Mouse (Mus musculus): ENCODE data around the gene Pigc. TPM values are rescaled to one million over a fixed set of nuclear protein-coding genes. Genes with fewer than 3 reads are reported as not detected.

Pigc gene
- polyA plus RNA-seq, 1 experiment from 2014 or later, result 42.2 TPM

DNA sequence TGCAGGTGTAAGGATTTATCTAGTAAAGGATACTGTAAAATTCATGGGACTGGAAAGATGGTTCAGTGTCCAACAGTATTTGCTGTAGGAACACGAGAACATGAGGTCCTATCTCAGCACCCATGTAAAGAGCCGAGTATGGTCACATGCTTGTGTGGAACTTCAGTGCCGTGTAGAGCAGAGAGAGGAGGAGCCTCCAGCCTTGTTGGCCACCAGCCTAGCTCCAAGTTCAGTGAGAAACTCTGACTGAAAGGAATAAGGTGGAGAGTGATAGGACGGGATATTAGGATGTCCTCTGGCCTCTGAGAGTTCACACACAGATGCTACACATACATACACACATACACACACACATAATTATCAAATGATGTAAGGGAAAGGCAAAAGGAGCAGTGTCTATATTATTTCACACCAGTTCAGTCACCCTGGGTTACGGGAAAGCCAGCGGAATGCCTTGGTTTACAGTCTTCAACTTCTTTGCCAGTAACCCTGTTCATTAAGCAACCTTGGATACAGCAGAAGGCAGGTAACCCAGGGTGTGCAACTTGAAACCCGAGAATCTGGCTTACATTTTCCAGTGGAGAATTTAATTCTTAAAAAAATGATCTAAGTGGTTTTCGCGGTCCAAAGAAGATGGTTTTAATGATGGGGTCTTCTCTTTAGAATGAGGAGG lies 11.8 kb downstream of the Pigc start:
- Histone ChIP-seq H3K4me2 (replicated peaks; ENCODE audit: low read depth, low read length) (no peak overlapping the region), H3K9me3 (ENCODE audit: control insufficient read depth, low read length) (no peaks in the 10 kb centered on the region), H3K4me3 (ENCODE audit: low read length) (no peak overlapping the region), H3K36me3 (ENCODE audit: control insufficient read depth, insufficient read depth, low read length) (no peaks in the 10 kb centered on the region), H3K27ac (ENCODE audit: low read depth, low read length) (no peak overlapping the region), H3K4me1 (ENCODE audit: control insufficient read depth, insufficient read depth, low read length) (peaks cover 19% of the 10 kb centered on the region; the same call in 1 of the 2 replicates), H3K9ac (ENCODE audit: low read depth, low read length) (no peak overlapping the region), H3K27me3 (ENCODE audit: control insufficient read depth, insufficient read depth, low read length) (no peaks in the 10 kb centered on the region)
- no peak for ATAC-seq (ENCODE audit: low FRiP score, low TSS enrichment)
- 80% methylated on average over 9 of the region's 9 CpGs for WGBS

DNA sequence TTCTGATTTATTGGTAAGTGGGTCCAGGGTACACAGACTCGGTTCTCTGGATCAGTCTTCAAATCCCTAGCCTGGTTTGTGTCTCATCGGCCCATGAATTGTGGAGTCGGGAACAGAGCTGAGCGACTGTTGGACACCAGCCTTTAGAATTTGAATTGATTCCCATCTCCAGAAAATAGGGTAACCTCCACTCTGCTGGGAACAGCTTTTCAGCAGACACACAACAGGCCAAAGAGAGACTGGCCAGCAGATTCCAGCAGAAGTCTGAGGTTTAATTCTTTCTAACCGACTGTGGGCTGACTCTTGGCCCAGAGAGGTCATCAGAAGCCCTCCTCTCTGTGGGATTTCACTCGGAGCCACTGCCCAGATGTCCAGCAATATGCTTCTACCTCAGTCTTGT lies 14.5 kb downstream of the Pigc start:
- 60% methylated on average over 6 of the region's 6 CpGs for WGBS

DNA sequence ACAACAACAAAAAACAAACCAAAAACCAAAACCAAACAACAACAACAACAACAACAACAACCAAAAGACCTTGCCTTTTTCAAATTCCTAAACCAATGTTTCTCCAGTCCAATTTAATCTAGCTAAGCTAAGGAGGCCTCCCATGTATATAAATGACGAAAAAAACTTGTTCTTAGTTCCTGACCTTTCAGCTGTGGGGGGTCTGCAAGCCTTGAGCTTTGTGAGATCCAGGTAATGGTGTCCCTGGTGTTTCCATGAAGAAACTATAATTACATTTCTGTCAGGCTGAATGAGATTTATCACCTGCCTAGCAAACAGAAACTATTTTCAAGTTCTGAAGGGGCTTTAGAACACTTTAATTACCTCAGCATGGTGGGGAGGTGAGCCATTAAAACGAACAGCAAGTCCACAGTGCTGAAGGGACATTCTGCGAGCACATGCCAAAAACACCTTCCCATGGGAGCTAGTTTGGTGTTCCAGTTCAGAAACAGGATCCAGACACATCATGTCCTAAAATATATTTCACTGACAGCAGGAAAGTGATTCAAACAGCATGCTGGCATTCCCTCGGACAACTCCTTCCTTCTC lies 15.1 kb downstream of the Pigc start:
- peak overlapping the region; percentile 49; the same call in 1 of the 2 replicates for H3K27ac ChIP-seq (ENCODE audit: low read depth, low read length)
- H3K4me1 ChIP-seq (ENCODE audit: control insufficient read depth, insufficient read depth, low read length), result peaks cover 10% of the 10 kb centered on the region; the same call in 1 of the 2 replicates
- H3K4me2 ChIP-seq (replicated peaks; ENCODE audit: low read depth, low read length), result no peak overlapping the region
- 0 out of 2 replicates have a peak, but pooled peaks have one; percentile 34 for ATAC-seq (ENCODE audit: low FRiP score, low TSS enrichment)
- no peak overlapping the region for H3K4me3 ChIP-seq (ENCODE audit: low read length)
- H3K9me3 ChIP-seq (ENCODE audit: control insufficient read depth, low read length), result no peaks in the 10 kb centered on the region
- H3K36me3 ChIP-seq (ENCODE audit: control insufficient read depth, insufficient read depth, low read length), result no peaks in the 10 kb centered on the region
- 17% methylated on average over 4 of the region's 4 CpGs for whole genome bisulfite sequencing
- H3K27me3 ChIP-seq (ENCODE audit: control insufficient read depth, insufficient read depth, low read length), result no peaks in the 10 kb centered on the region
- no peak overlapping the region for H3K9ac ChIP-seq (ENCODE audit: low read depth, low read length)

More for the DNA sequence above, 14.5 kb downstream of the Pigc start:
- peak overlapping the region; percentile 38; the same call in 1 of the 2 replicates for H3K27ac ChIP-seq (ENCODE audit: low read depth, low read length)
- H3K9ac ChIP-seq (ENCODE audit: low read depth, low read length), result no peak overlapping the region
- peaks cover 10% of the 10 kb centered on the region; the same call in 1 of the 2 replicates for H3K4me1 ChIP-seq (ENCODE audit: control insufficient read depth, insufficient read depth, low read length)
- no peaks in the 10 kb centered on the region for H3K9me3 ChIP-seq (ENCODE audit: control insufficient read depth, low read length)
- H3K4me3 ChIP-seq (ENCODE audit: low read length), result no peak overlapping the region
- no peaks in the 10 kb centered on the region for H3K36me3 ChIP-seq (ENCODE audit: control insufficient read depth, insufficient read depth, low read length)
- H3K27me3 ChIP-seq (ENCODE audit: control insufficient read depth, insufficient read depth, low read length), result no peaks in the 10 kb centered on the region
- H3K4me2 ChIP-seq (replicated peaks; ENCODE audit: low read depth, low read length), result no peak overlapping the region
- ATAC-seq (ENCODE audit: low FRiP score, low TSS enrichment), result 0 out of 2 replicates have a peak, but pooled peaks have one; percentile 41

DNA sequence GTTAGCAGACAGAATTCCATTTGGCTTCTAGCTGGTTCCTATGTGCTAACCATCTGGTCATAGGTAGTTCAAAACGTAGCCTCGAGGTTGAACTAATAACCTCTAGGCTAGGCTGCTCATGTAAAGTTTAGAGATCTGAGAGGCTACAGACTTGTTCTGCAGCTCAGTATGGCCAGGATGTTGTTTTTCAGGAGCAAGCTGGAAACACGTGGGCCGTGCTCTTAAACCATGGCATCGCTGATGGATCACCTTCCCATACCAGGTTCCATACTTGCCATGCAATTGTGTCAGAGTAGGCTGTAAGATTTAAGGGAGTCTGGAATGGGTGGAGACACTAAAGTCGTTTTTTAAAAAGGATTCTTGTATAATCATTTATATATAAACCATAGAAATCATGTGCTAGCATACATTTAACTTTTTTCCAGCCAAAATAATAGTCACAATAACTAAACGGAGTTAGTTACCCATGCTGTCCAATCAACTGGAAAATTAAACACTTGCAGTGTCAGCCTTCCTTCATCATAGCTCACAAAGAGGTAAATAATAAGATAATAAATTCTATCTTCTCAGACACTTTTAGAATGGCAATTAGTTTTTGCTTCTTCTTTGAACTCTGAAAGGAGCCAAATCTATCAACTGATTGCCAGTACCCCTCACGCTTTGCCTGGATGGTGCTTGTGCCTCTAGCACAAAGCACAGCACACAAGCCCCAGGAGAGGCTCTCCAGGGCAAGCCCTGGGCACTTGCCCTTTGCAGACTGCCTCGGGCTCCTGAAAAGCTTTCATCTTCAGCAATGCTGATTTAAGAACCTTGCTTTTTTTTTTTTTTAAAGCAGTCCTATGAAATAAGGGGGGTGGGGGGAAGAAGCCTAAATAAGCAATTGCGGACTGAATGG lies 21.9 kb downstream of the Pigc start:
- H3K4me1 ChIP-seq (ENCODE audit: control insufficient read depth, insufficient read depth, low read length), result peaks cover 13% of the 10 kb centered on the region
- H3K4me3 ChIP-seq (ENCODE audit: low read length), result no peak overlapping the region
- 14% methylated on average over 10 of the region's 10 CpGs for WGBS
- no peak overlapping the region for H3K27ac ChIP-seq (ENCODE audit: low read depth, low read length)
- H3K27me3 ChIP-seq (ENCODE audit: control insufficient read depth, insufficient read depth, low read length), result no peaks in the 10 kb centered on the region
- no peaks in the 10 kb centered on the region for H3K9me3 ChIP-seq (ENCODE audit: control insufficient read depth, low read length)
- peak; percentile 75 for ATAC-seq (ENCODE audit: low FRiP score, low TSS enrichment)
- no peak overlapping the region for H3K4me2 ChIP-seq (replicated peaks; ENCODE audit: low read depth, low read length)
- H3K36me3 ChIP-seq (ENCODE audit: control insufficient read depth, insufficient read depth, low read length), result no peaks in the 10 kb centered on the region
- H3K9ac ChIP-seq (ENCODE audit: low read depth, low read length), result no peak overlapping the region

DNA sequence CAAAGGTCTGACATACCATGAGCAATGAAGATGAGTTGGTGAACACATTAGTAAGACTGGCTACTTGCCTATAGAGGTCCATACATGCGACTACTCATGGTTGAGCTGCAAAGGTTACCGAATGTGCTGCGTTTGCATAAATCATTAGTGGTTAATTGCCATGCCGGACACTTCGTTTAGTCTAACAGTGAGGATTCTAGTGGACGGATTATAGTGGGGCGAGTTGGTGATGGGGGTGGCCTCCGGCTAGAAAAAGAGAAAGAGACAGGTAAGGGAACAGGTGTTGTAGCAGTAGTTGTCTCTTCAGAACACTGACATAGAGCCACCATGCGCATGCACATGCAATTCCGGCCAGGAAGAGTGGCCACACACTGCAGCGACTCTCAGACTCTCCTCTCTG lies 22.9 kb downstream of the Pigc start:
- WGBS, result 86% methylated on average over 11 of the region's 11 CpGs
- Histone ChIP-seq H3K4me3 (ENCODE audit: low read length) (no peak overlapping the region), H3K9ac (ENCODE audit: low read depth, low read length) (no peak overlapping the region), H3K27ac (ENCODE audit: low read depth, low read length) (no peak overlapping the region), H3K27me3 (ENCODE audit: control insufficient read depth, insufficient read depth, low read length) (no peaks in the 10 kb centered on the region), H3K4me1 (ENCODE audit: control insufficient read depth, insufficient read depth, low read length) (peaks cover 13% of the 10 kb centered on the region), H3K36me3 (ENCODE audit: control insufficient read depth, insufficient read depth, low read length) (no peaks in the 10 kb centered on the region), H3K9me3 (ENCODE audit: control insufficient read depth, low read length) (no peaks in the 10 kb centered on the region), H3K4me2 (replicated peaks; ENCODE audit: low read depth, low read length) (no peak overlapping the region)
- peak; percentile 26; the same call in 1 of the 2 replicates for ATAC-seq (ENCODE audit: low FRiP score, low TSS enrichment)

DNA sequence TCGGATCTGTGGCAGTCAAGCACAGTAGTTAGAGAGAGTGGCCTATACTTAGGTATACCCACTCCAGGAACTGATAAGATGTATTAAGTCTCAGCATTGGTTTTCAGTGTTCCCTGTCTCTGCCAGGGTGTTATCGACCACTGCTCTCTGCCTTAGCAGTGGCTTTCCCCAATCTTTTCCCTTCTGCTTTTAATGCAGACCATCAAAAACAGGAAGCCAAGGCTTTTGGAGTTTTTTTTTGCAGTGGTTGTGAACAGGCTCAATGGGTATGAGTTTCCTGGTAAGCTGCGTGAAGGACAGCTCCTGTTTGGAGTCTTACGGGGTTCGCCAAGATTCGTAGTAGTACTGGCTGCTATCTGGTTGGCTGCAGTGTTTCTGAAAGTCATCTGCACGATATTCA lies 23.4 kb downstream of the Pigc start:
- Histone ChIP-seq H3K27ac (ENCODE audit: low read depth, low read length) (no peak overlapping the region), H3K9ac (ENCODE audit: low read depth, low read length) (no peak overlapping the region), H3K27me3 (ENCODE audit: control insufficient read depth, insufficient read depth, low read length) (no peaks in the 10 kb centered on the region), H3K4me3 (ENCODE audit: low read length) (no peak overlapping the region), H3K36me3 (ENCODE audit: control insufficient read depth, insufficient read depth, low read length) (no peaks in the 10 kb centered on the region), H3K4me1 (ENCODE audit: control insufficient read depth, insufficient read depth, low read length) (peaks cover 13% of the 10 kb centered on the region), H3K4me2 (replicated peaks; ENCODE audit: low read depth, low read length) (no peak overlapping the region), H3K9me3 (ENCODE audit: control insufficient read depth, low read length) (no peaks in the 10 kb centered on the region)
- WGBS, result 88% methylated on average over 7 of the region's 7 CpGs
- ATAC-seq (ENCODE audit: low FRiP score, low TSS enrichment), result no peak

DNA sequence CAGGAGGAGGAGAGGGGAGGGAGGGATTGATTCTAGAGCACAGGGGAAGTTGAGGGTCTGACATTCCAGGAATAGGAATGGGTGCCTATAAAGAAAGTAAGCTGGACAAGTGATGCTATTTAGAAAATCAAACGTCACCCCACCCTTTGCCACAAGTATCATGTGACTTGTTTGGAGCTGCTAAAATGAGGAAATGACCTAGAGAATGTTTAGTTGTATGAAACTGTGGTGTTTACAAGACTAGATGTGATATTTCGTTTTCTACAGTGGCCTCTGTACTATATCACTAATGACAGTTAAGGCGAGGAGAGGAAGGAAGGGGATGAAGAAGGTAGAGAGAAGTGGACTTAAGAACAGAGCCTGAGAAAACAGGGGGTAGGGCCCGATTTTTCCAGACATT lies 29.8 kb downstream of the Pigc start:
- no peaks in the 10 kb centered on the region for H3K9me3 ChIP-seq (ENCODE audit: control insufficient read depth, low read length)
- H3K27ac ChIP-seq (ENCODE audit: low read depth, low read length), result no peak overlapping the region

DNA sequence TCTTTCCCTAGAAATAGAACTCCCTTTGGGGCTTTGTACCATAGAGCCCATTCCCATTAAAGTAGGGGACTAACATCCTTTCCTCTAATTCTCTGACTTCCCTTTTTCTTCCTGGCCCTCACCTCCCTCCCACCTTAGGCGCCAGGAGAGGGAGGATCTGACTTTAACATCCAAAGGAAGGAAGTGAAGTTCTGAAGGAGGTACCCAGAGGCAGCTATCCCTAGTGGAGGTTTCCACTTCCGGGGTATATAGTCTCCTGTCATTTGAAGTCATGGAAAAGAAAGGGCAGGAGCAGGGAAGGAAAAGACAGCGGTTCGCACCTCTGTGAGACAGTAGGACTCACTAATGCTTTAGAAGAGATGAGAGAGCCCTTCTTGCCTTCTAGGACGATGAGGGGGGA lies 30.4 kb downstream of the Pigc start:
- peak overlapping the region; percentile 74; the same call in 1 of the 2 replicates for H3K27ac ChIP-seq (ENCODE audit: low read depth, low read length)
- no peaks in the 10 kb centered on the region for H3K9me3 ChIP-seq (ENCODE audit: control insufficient read depth, low read length)
- H3K9ac ChIP-seq (ENCODE audit: low read depth, low read length), result no peak overlapping the region
- no peaks in the 10 kb centered on the region for H3K36me3 ChIP-seq (ENCODE audit: control insufficient read depth, insufficient read depth, low read length)
- H3K4me1 ChIP-seq (ENCODE audit: control insufficient read depth, insufficient read depth, low read length), result peaks cover 12% of the 10 kb centered on the region
- WGBS, result 35% methylated on average over 5 of the region's 5 CpGs
- H3K4me3 ChIP-seq (ENCODE audit: low read length), result no peak overlapping the region
- no peak for ATAC-seq (ENCODE audit: low FRiP score, low TSS enrichment)
- no peaks in the 10 kb centered on the region for H3K27me3 ChIP-seq (ENCODE audit: control insufficient read depth, insufficient read depth, low read length)
- no peak overlapping the region for H3K4me2 ChIP-seq (replicated peaks; ENCODE audit: low read depth, low read length)

More for the DNA sequence above, 29.8 kb downstream of the Pigc start:
- 56% methylated on average over 4 of the region's 4 CpGs for WGBS
- no peaks in the 10 kb centered on the region for H3K27me3 ChIP-seq (ENCODE audit: control insufficient read depth, insufficient read depth, low read length)
- no peaks in the 10 kb centered on the region for H3K36me3 ChIP-seq (ENCODE audit: control insufficient read depth, insufficient read depth, low read length)
- H3K4me3 ChIP-seq (ENCODE audit: low read length), result no peak overlapping the region
- no peak for ATAC-seq (ENCODE audit: low FRiP score, low TSS enrichment)
- peaks cover 6% of the 10 kb centered on the region for H3K4me1 ChIP-seq (ENCODE audit: control insufficient read depth, insufficient read depth, low read length)
- H3K4me2 ChIP-seq (replicated peaks; ENCODE audit: low read depth, low read length), result no peak overlapping the region
- H3K9ac ChIP-seq (ENCODE audit: low read depth, low read length), result no peak overlapping the region

Data from kidney, embryonic 14.5 days (tissue).